Mouse (Mus musculus) testis, adult 2 months (tissue): ENCODE measurements around the gene Kcnk7. TPM values are rescaled to one million over a fixed set of nuclear protein-coding genes. Genes with fewer than 3 reads are reported as not detected.
A peak's percentile ranks its signal among the peaks of the same experiment; 100 is the strongest.

Experiments
- H3K27ac ChIP-seq: fragments of 200-500 bp; 2 replicates; pipeline ENCODE4 v1.5.1; 2012; ENCODE audit warnings: low read depth, low read length; ENCODE audit not compliant: control insufficient read depth, insufficient read depth
- H3K27me3 ChIP-seq: fragments of 200-500 bp; 2 replicates; pipeline ENCODE4 v1.6.1; 2012; ENCODE audit warnings: mild to moderate bottlenecking, low read length, moderate library complexity; ENCODE audit not compliant: control insufficient read depth, insufficient read depth
- H3K36me3 ChIP-seq: fragments of 200-500 bp; 2 replicates; pipeline ENCODE4 v1.6.1; 2012; ENCODE audit warnings: mild to moderate bottlenecking, low read length; ENCODE audit not compliant: control insufficient read depth, insufficient read depth
- H3K4me1 ChIP-seq: fragments of 200-500 bp; 2 replicates; pipeline ENCODE4 v1.6.1; 2012; ENCODE audit warnings: low read length; ENCODE audit not compliant: control insufficient read depth, insufficient read depth
- H3K4me3 ChIP-seq: fragments of 200-500 bp; 2 replicates; pipeline ENCODE4 v1.5.1; 2012; ENCODE audit warnings: low read depth, mild to moderate bottlenecking, low read length, moderate library complexity, mixed read lengths; ENCODE audit not compliant: control insufficient read depth
- CTCF ChIP-seq: fragments of 200-500 bp; IDR thresholded peaks from 2 replicates; pipeline ENCODE4 v1.5.1; 2012; ENCODE audit warnings: low read depth, mild to moderate bottlenecking, inconsistent platforms, low read length, moderate library complexity; ENCODE audit not compliant: control insufficient read depth, insufficient read depth, insufficient replicate concordance
- POLR2A ChIP-seq: fragments of 200-500 bp; IDR thresholded peaks from 2 replicates; pipeline ENCODE4 v1.6.1; 2012; ENCODE audit warnings: low read depth, mild to moderate bottlenecking, inconsistent platforms, low read length, moderate library complexity; ENCODE audit not compliant: control insufficient read depth
- polyA plus RNA-seq: library from polyadenylated mRNA; depleted of rRNA; stranded (reverse); fragments of >200 nt; gene quantifications from 2 replicates; pipeline ENCODE4 v1.2.3, GENCODE M21; 2012

Kcnk7 gene
- polyA plus RNA-seq, 1 experiment = 10.2 TPM

- no peaks in the 10 kb centered on the region for H3K27me3 ChIP-seq
- H3K4me3 ChIP-seq = no peak overlapping the region
- TF ChIP-seq POLR2A (no peak), CTCF (no peak)
- no peaks in the 10 kb centered on the region for H3K36me3 ChIP-seq
- H3K4me1 ChIP-seq = peaks cover 16% of the 10 kb centered on the region
- H3K27ac ChIP-seq = no peak overlapping the region
Observed at GRCm38 (mm10) chr19:5734325-5734724, 30.2 kb downstream of the Kcnk7 start.

GRCm38 (mm10) chr19:5739446-5739845 is 35.3 kb downstream of the Kcnk7 start:
- H3K27me3 ChIP-seq = no peaks in the 10 kb centered on the region

GRCm38 (mm10) chr19:5740320-5741317 is 36.5 kb downstream of the Kcnk7 start, which contains the start of gene Ltbp3:
Gene Ltbp3 (plus strand): TSS chr19:5740904.
- H3K27me3 ChIP-seq = no peaks in the 10 kb centered on the region
- H3K4me1 ChIP-seq = peaks cover 36% of the 10 kb centered on the region
- peak within 1 kb of the TSS; percentile 55; the same call in 1 of the 2 replicates for H3K27ac ChIP-seq
- TF ChIP-seq CTCF (no peak), POLR2A (no peak)
- no peaks in the 10 kb centered on the region for H3K36me3 ChIP-seq
- peak within 1 kb of the TSS; percentile 67 for H3K4me3 ChIP-seq

More at GRCm38 (mm10) chr19:5739446-5739845, 35.3 kb downstream of the Kcnk7 start:
- no peaks in the 10 kb centered on the region for H3K36me3 ChIP-seq
- H3K27ac ChIP-seq = no peak overlapping the region
- H3K4me3 ChIP-seq = no peak overlapping the region
- TF ChIP-seq CTCF (no peak), POLR2A (no peak)
- peaks cover 32% of the 10 kb centered on the region for H3K4me1 ChIP-seq

GRCm38 (mm10) chr19:5741641-5742240 is 37.6 kb downstream of the Kcnk7 start:
- peaks cover 40% of the 10 kb centered on the region for H3K4me1 ChIP-seq
- no peaks in the 10 kb centered on the region for H3K36me3 ChIP-seq
- no peaks in the 10 kb centered on the region for H3K27me3 ChIP-seq
- TF ChIP-seq CTCF (no peak), POLR2A (no peak)
- H3K27ac ChIP-seq = peak overlapping the region; percentile 55; the same call in 1 of the 2 replicates
- peak overlapping the region; percentile 67 for H3K4me3 ChIP-seq

GRCm38 (mm10) chr19:5742241-5742641 is 38.1 kb downstream of the Kcnk7 start:
- H3K27me3 ChIP-seq = no peaks in the 10 kb centered on the region
- TF ChIP-seq POLR2A = no peak
- no peak for TF ChIP-seq CTCF
- H3K36me3 ChIP-seq = no peaks in the 10 kb centered on the region
- H3K4me3 ChIP-seq = peak overlapping the region; percentile 67
- no peak overlapping the region for H3K27ac ChIP-seq
- H3K4me1 ChIP-seq = peaks cover 40% of the 10 kb centered on the region

- Histone ChIP-seq H3K36me3 (no peaks in the 10 kb centered on the region), H3K4me3 (no peak overlapping the region), H3K4me1 (peaks cover 40% of the 10 kb centered on the region), H3K27ac (no peak overlapping the region), H3K27me3 (no peaks in the 10 kb centered on the region)
- TF ChIP-seq CTCF (no peak), POLR2A (no peak)
Observed at GRCm38 (mm10) chr19:5743576-5743975, 39.4 kb downstream of the Kcnk7 start.
